Mouse (Mus musculus) heart, embryonic 14.5 days (tissue): ENCODE results near the gene Opn4. TPM values are rescaled to one million over a fixed set of nuclear protein-coding genes. Genes with fewer than 3 reads are reported as not detected.
A peak's percentile ranks its signal among the peaks of the same experiment; 100 is the strongest.

Experiments
- ATAC-seq: fragments of 200-750 bp; cut with Nextera tagmentation; 2 replicates; pipeline ENCODE4 v1.8.0; 2017; ENCODE audit warnings: low read depth, moderate TSS enrichment; ENCODE audit not compliant: insufficient number of reproducible peaks, insufficient read depth, low FRiP score
- H3K27ac ChIP-seq, 2 experiments: fragments of 200-500 bp in 1 of 2; fragments of 300-500 bp in 1 of 2; sonication (generic) in 1 of 2; replicated peaks in 1 of 2; 2 replicates each; pipeline ENCODE4 v1.5.1; 2012 to 2014; ENCODE audit warnings: low read depth in 2 of 2, low read length in 2 of 2, control low read depth in 1 of 2, mild to moderate bottlenecking in 1 of 2, mixed read lengths in 1 of 2; ENCODE audit not compliant: control insufficient read depth in 1 of 2, insufficient read depth in 1 of 2
- H3K27me3 ChIP-seq: fragments of 300-500 bp; sonication (generic); 2 replicates; pipeline ENCODE4 v1.6.1; 2014; ENCODE audit warnings: mild to moderate bottlenecking, low read length, control low read depth; ENCODE audit not compliant: control insufficient read depth, insufficient read depth
- H3K36me3 ChIP-seq: fragments of 300-500 bp; sonication (generic); 2 replicates; pipeline ENCODE4 v1.6.1; 2014; ENCODE audit warnings: mild to moderate bottlenecking, control low read depth, low read length, mixed read lengths; ENCODE audit not compliant: control insufficient read depth, insufficient read depth
- H3K4me1 ChIP-seq, 2 experiments: fragments of 200-500 bp in 1 of 2; fragments of 300-500 bp in 1 of 2; sonication (generic) in 1 of 2; 2 replicates each; pipeline ENCODE4 v1.6.1; 2012 to 2014; ENCODE audit warnings: low read length in 2 of 2, control low read depth in 1 of 2, mixed read lengths in 1 of 2; ENCODE audit not compliant: control insufficient read depth in 2 of 2, insufficient read depth in 2 of 2
- H3K4me2 ChIP-seq: fragments of 300-500 bp; sonication (generic); 2 replicates; pipeline ENCODE4 v1.6.1; 2014; ENCODE audit warnings: mild to moderate bottlenecking, low read length
- H3K4me3 ChIP-seq, 2 experiments: fragments of 200-500 bp in 1 of 2; fragments of 300-500 bp in 1 of 2; sonication (generic) in 1 of 2; 2 replicates each; pipeline ENCODE4 v1.5.1; 2012 to 2014; ENCODE audit warnings: low read length in 2 of 2, mild to moderate bottlenecking in 2 of 2, control low read depth in 1 of 2, low read depth in 1 of 2, moderate library complexity in 1 of 2; ENCODE audit not compliant: control insufficient read depth in 1 of 2, insufficient read depth in 1 of 2
- H3K9ac ChIP-seq: fragments of 300-500 bp; sonication (generic); 2 replicates; pipeline ENCODE4 v1.6.1; 2014; ENCODE audit warnings: mild to moderate bottlenecking, low read length
- H3K9me3 ChIP-seq: fragments of 300-500 bp; sonication (generic); 2 replicates; pipeline ENCODE4 v1.6.1; 2016; ENCODE audit warnings: low read length, control low read depth; ENCODE audit not compliant: control insufficient read depth
- WGBS: fragments of 180-500 bp; shearing (Covaris S2); extraction: QIAGEN DNeasy Blood & Tissue Kit; methylation state at CpG from one replicate; pipeline ENCODE4 v1.1.7; 2014; 5-methylcytosine and 5-hydroxymethylcytosine counted together
- polyA plus RNA-seq: library from polyadenylated mRNA; unstranded; fragments of >200 nt; fragmentation: Nextera tagmentation; extraction: Ambion mirVana; gene quantifications from 2 replicates; pipeline ENCODE4 v1.2.1, GENCODE M21; 2014

The Opn4 gene
- polyA plus RNA-seq, 1 experiment from 2014 or later = 5.2 TPM

DNA sequence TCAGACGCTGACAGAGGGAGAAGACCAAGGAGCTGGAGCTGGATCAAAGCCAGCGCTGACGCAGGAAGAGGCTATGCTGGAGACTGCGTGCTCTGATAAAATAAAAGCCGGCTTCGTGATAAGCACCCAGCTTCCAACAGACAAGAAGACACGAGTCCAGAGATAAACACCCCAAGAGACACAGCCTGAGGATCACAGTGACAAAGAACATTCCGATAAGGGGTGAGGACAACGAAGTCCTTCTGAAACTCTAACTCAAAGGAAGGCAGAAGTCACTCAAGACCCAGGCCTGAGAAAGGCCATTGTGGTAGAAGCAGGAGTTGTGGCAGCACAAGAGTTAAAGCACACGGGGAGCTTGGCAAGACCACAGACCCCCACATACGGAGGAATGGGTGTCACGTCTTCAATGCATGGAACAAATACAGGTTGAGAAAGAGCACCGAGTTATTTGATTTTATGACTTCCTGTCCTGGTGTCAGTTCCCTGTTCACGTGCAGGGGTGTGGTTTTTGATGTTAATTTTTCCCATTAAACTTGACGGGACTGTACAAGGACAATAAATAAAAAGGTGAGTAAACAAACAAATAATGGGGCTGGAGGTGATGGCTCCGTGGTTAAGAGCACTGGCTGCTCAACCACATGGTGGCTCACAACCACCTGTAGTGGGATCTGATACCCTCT, 23.7 kb upstream of the Opn4 start:
- H3K4me2 ChIP-seq = no peak overlapping the region
- WGBS = 29% methylated on average over 16 of the region's 16 CpGs
- H3K9ac ChIP-seq = no peak overlapping the region

DNA sequence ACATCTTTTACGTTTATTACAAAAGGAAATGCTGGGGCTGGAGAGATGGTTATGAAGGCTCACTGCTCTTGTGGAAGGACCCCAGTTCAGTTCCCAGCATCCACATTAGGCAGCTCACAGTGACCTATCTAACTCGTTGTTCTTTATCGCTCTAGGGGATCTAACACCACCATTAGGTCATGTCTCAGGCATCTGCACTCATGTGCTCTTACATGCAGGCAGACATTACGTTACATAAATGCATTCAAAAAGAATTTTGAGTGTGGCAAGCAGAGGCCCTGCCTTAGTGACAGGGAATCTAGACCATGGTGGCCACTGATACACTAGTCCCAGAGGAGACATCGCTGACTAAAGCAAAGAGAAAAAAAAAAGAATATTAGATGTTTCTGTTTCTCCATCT, 23.1 kb upstream of the Opn4 start:
- ATAC-seq = no peak
- no peak overlapping the region for H3K4me2 ChIP-seq
- no peak overlapping the region for H3K27ac ChIP-seq
- H3K4me1 ChIP-seq = peaks cover 5% of the 10 kb centered on the region in 2 experiments
- no peaks in the 10 kb centered on the region for H3K27me3 ChIP-seq
- H3K9ac ChIP-seq = no peak overlapping the region
- 74% methylated on average over 5 of the region's 5 CpGs for WGBS
- no peak overlapping the region for H3K4me3 ChIP-seq
- H3K9me3 ChIP-seq = no peaks in the 10 kb centered on the region
- no peaks in the 10 kb centered on the region for H3K36me3 ChIP-seq

More for the DNA sequence above, 23.7 kb upstream of the Opn4 start:
- Histone ChIP-seq H3K9me3 (no peaks in the 10 kb centered on the region), H3K4me3 (no peak overlapping the region), H3K4me1 (peaks cover 5% of the 10 kb centered on the region in 2 experiments), H3K27ac (no peak overlapping the region), H3K36me3 (no peaks in the 10 kb centered on the region), H3K27me3 (no peaks in the 10 kb centered on the region)
- ATAC-seq = no peak

DNA sequence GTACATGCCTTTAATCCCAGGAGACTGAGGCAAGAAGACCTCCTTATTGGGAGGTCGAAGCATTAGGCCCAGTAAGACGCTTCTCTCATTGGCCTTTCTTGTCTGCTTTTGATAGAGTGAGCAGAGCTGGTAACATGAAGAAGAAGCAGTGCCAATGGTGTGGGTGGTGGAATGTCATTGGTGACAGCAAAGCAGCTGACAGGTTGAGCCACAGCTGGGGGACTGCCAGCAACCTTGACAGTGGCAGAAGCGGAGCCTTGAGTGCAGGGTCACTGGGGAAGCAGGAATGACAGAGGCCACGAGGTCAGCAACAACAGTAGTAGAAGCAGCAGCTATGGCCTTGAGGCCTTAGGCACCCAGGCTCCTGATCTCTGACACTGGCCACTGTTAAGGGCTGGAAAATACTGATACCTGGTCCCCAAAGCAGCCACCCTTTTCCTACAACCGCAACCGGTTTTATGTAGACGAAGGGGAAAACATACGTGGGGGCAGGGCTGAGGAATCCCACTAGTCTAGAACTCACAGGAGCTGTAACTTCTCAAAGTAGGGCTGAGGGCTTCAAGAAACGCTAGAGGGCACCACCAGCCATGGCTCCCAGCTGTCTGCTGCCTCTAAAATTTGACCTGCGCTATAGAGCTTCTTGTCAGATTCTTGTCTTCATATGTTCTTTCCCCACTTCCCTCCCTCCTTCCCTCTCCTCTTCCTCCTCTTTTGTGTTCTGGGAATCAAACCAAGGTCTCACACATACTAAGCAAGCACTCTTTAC, 20.9 kb upstream of the Opn4 start:
- Histone ChIP-seq H3K27me3 (peaks cover 6% of the 10 kb centered on the region), H3K4me2 (no peak overlapping the region), H3K4me3 (no peak overlapping the region), H3K4me1 (peaks cover 5% of the 10 kb centered on the region in 2 experiments), H3K27ac (no peak overlapping the region), H3K9me3 (no peaks in the 10 kb centered on the region), H3K36me3 (no peaks in the 10 kb centered on the region), H3K9ac (no peak overlapping the region)
- 16% methylated on average over 10 of the region's 10 CpGs for WGBS
- ATAC-seq = no peak

DNA sequence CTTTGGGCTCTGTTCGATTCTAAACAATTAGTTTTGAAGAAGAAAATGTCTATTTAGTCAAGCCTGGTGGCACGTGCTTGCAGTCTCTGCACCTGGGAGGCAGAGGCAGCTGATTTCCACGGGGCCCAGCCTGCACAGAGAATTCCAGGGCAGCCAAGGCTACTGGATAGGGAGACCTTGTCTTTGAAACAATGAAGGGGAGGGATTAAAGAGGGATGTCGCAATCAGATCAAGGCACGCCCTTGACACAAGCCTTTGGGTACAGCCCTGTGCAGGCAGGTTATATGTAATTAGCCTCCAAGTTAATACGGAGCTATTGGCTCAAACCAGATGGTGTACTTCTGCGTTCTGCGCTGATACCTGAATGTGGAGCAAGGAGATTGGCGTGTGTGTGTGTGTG, 18.9 kb upstream of the Opn4 start:
- Histone ChIP-seq H3K9me3 (no peaks in the 10 kb centered on the region), H3K4me2 (no peak overlapping the region), H3K4me1 (peaks cover 12 to 18% of the 10 kb centered on the region in 2 experiments), H3K9ac (no peak overlapping the region), H3K27ac (no peak overlapping the region), H3K36me3 (no peaks in the 10 kb centered on the region), H3K4me3 (no peak overlapping the region), H3K27me3 (peaks cover 18% of the 10 kb centered on the region)
- WGBS = 43% methylated on average over 9 of the region's 9 CpGs
- no peak for ATAC-seq

DNA sequence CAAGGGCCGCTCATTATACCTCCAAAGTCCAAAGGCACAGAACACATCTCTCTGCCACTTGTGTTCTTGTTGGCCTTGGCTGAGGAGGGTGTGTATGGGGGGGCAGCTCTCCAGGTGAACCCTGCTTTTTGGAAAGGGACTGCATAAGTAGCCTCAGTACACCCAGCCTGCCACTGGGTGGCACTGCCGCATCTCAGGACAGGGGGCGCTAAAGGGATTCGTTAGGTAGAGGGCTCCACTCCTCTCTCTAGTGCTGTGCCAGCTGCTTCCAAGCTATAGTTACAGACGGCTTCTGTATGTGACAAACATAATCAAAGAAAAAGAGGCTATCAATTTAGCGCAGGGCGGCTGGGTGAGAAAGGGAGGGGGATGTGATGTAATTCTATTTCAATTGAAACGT, 16.9 kb upstream of the Opn4 start:
- 0 out of 2 replicates have a peak, but pooled peaks have one; percentile 5 for ATAC-seq
- peaks cover 7 to 21% of the 10 kb centered on the region in 2 experiments; a peak in 3 of 4 replicates for H3K4me1 ChIP-seq
- 2% methylated on average over 8 of the region's 8 CpGs for WGBS
- no peak overlapping the region for H3K27ac ChIP-seq
- H3K36me3 ChIP-seq = no peaks in the 10 kb centered on the region
- H3K27me3 ChIP-seq = peaks cover 18% of the 10 kb centered on the region
- H3K4me2 ChIP-seq = no peak overlapping the region
- H3K4me3 ChIP-seq = no peak overlapping the region
- H3K9ac ChIP-seq = no peak overlapping the region
- H3K9me3 ChIP-seq = no peaks in the 10 kb centered on the region

DNA sequence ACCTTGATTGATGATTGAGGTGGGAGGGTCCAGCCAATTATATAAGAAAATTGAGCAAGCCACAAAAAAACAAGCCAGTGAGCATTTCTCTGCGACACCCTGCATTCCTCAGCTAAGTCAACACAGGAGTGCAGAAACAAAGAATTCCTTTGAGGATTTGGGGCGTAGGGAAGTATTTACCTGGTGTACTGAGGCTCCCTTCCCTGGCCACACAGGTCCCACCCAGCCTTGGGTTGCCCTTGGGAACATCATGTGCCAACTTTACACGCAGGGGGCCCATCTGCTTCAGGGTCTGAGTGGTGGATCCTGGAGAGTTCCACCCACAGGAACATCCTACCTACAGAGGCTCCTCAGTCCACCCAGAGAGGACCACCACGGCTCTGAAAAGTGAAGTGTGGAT, 15.7 kb upstream of the Opn4 start:
- Histone ChIP-seq H3K9me3 (no peaks in the 10 kb centered on the region), H3K4me1 (peaks cover 7 to 19% of the 10 kb centered on the region in 2 experiments; a peak in 3 of 4 replicates), H3K4me2 (no peak overlapping the region), H3K4me3 (no peak overlapping the region), H3K36me3 (no peaks in the 10 kb centered on the region), H3K27me3 (peaks cover 18% of the 10 kb centered on the region), H3K9ac (no peak overlapping the region), H3K27ac (no peak overlapping the region)
- ATAC-seq = no peak
- 64% methylated on average over 4 of the region's 4 CpGs for WGBS

DNA sequence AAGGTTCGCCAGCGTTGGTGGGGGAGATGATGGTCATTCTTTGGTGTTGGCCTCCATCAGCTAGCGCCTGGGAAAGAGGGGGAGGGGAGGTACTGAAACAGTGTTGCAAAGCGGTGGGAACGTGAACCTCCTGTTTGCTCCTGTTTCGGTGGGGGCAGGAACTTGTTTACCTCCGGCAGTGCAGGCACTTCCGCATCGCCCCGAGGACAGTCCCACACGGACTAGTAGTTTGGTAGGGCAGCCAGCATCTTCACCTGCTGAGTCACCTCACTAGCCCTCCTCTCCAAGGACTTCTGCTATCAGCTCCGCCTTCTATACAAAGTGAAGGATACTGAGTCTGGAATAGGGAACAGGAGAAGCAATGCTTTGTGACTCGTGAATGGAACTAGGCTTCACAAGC, 15.1 kb upstream of the Opn4 start:
- H3K9ac ChIP-seq = peak overlapping the region; percentile 52

More for the DNA sequence above, 15.1 kb upstream of the Opn4 start:
- Histone ChIP-seq H3K4me2 (peak overlapping the region; percentile 72), H3K27ac (no peak overlapping the region), H3K36me3 (no peaks in the 10 kb centered on the region), H3K27me3 (peaks cover 18% of the 10 kb centered on the region), H3K4me1 (peaks cover 7 to 17% of the 10 kb centered on the region in 2 experiments; a peak in 3 of 4 replicates), H3K4me3 (peak overlapping the region; percentile 36 to 45), H3K9me3 (no peaks in the 10 kb centered on the region)
- ATAC-seq = no peak
- WGBS = 4% methylated on average over 13 of the region's 13 CpGs
